27 mouse cellular contexts compared by ENCODE assay signal in genomic region chr1:64887502-64888203, GRCm38 (mm10).
DNase-seq lines count a peak whose midpoint lies in the region; ATAC-seq and TF ChIP-seq lines count a peak whose summit lies in the region.
"Had no signal": no experiment of that assay in that cellular context is flagged by ENCODE, and none has a peak within 500 bp of the region (broad histone marks: within the 10 kb centered on the region; RNA-seq: fewer than 3 reads in every experiment).

No protein-coding gene starts in this region.

- peak; percentile 89 for TF ChIP-seq EP300 in lung, postnatal 0 days (IDR thresholded peaks at IDR 0.05)

- H3K4me3 ChIP-seq in lung, postnatal 0 days (ENCODE audit: low read depth, low read length), result no peak overlapping the region
- H3K4me3 ChIP-seq in lung, adult 2 months (replicated peaks; ENCODE audit: extremely low read depth, low read depth, low read length), result no peak overlapping the region
- H3K4me3 ChIP-seq: embryonic facial prominence, embryonic 10.5 days; embryonic facial prominence, embryonic 13.5 days; forebrain, embryonic 10.5 days; forebrain, embryonic 13.5 days; gastrocnemius, adult 2 months; heart, adult 2 months; heart, embryonic 10.5 days; heart, embryonic 13.5 days; hindbrain, embryonic 12.5 days; hindbrain, embryonic 15.5 days had no signal

- peak; percentile 77 for ATAC-seq in lung, postnatal 0 days
- no peak for ATAC-seq in granulocyte monocyte progenitor cell, adult 5-6 weeks (replicated peaks; ENCODE audit: poor library complexity, severe bottlenecking)
- ATAC-seq: forebrain, embryonic 13.5 days; forebrain, postnatal 0 days had no signal

- peak; percentile 12 for DNase-seq in heart, adult 11 months
- no peak for DNase-seq in heart, postnatal 4 days
- DNase-seq in lung, postnatal 0 days (ENCODE audit: low spot score), result peak; percentile 66
- DNase-seq in lung, adult 2 months, result no peak
- peak; percentile 24 for DNase-seq in lung, postnatal 25 days (ENCODE audit: low spot score)
- no peak for DNase-seq in urinary bladder, adult 2 months (ENCODE audit: low spot score)
- DNase-seq: adrenal gland, adult 2 months; adrenal gland, postnatal 14 days; cerebellum, adult 11 months; cerebellum, adult 2 months; cerebellum, postnatal 10 days; cerebellum, postnatal 36 days; embryo, embryonic 11 days; forebrain, postnatal 0 days; gastrocnemius, adult 2 months; gastrocnemius, postnatal 14 days; heart, adult 2 months; heart, postnatal 14 days had no signal

- H3K4me2 ChIP-seq in lung, postnatal 0 days (replicated peaks; ENCODE audit: low read depth, low read length), result no peak overlapping the region
- H3K4me2 ChIP-seq: embryonic facial prominence, embryonic 13.5 days; forebrain, embryonic 13.5 days; heart, embryonic 13.5 days; hindbrain, embryonic 12.5 days; hindbrain, embryonic 15.5 days had no signal

- no peak for TF ChIP-seq CTCF in lung, postnatal 0 days (IDR thresholded peaks at IDR 0.05)
- TF ChIP-seq CTCF in lung, adult 2 months (IDR thresholded peaks at IDR 0.05; ENCODE audit: insufficient read depth, low read length), result no peak

- H3K9me3 ChIP-seq in lung, postnatal 0 days (ENCODE audit: low read length), result no peaks in the 10 kb centered on the region
- H3K9me3 ChIP-seq: embryonic facial prominence, embryonic 10.5 days; embryonic facial prominence, embryonic 13.5 days; forebrain, embryonic 10.5 days; forebrain, embryonic 13.5 days; heart, embryonic 10.5 days; heart, embryonic 13.5 days; hindbrain, embryonic 12.5 days; hindbrain, embryonic 15.5 days had no signal

- no peak for TF ChIP-seq POLR2A in lung, adult 2 months (IDR thresholded peaks at IDR 0.05; ENCODE audit: borderline replicate concordance, extremely low read depth, low read depth, low read length)

- H3K4me1 ChIP-seq in lung, postnatal 0 days (ENCODE audit: insufficient read depth, low read depth, low read length), result no peaks in the 10 kb centered on the region
- peaks cover 7% of the 10 kb centered on the region for H3K4me1 ChIP-seq in lung, adult 2 months (ENCODE audit: control insufficient read depth, insufficient read depth, low read length)
- H3K4me1 ChIP-seq: hindbrain, embryonic 12.5 days had no signal

- WGBS in lung, postnatal 0 days, result 65% methylated on average over 2 of the region's 2 CpGs
- WGBS in lung, adult 2 months, result 68% methylated on average over 2 of the region's 2 CpGs

- H3K9ac ChIP-seq in lung, postnatal 0 days (replicated peaks; ENCODE audit: low read depth), result no peak overlapping the region
- H3K9ac ChIP-seq: embryonic facial prominence, embryonic 13.5 days; forebrain, embryonic 13.5 days; forebrain, postnatal 0 days; heart, embryonic 13.5 days; hindbrain, embryonic 12.5 days; hindbrain, embryonic 15.5 days had no signal

- H3K27me3 ChIP-seq in lung, postnatal 0 days (replicated peaks; ENCODE audit: insufficient read depth, low read length), result no peaks in the 10 kb centered on the region
- H3K27me3 ChIP-seq: embryonic facial prominence, embryonic 13.5 days; heart, embryonic 13.5 days; hindbrain, embryonic 12.5 days; hindbrain, embryonic 15.5 days had no signal

- no peak overlapping the region for H3K27ac ChIP-seq in lung, postnatal 0 days (ENCODE audit: low read length)
- H3K27ac ChIP-seq: embryonic facial prominence, embryonic 10.5 days; embryonic facial prominence, embryonic 13.5 days; forebrain, embryonic 10.5 days; forebrain, embryonic 13.5 days; gastrocnemius, adult 2 months; heart, adult 2 months; heart, embryonic 10.5 days; heart, embryonic 13.5 days; hindbrain, embryonic 12.5 days; hindbrain, embryonic 15.5 days had no signal

- H3K36me3 ChIP-seq in lung, postnatal 0 days (ENCODE audit: insufficient read depth, low read length), result no peaks in the 10 kb centered on the region
- H3K36me3 ChIP-seq: embryonic facial prominence, embryonic 13.5 days; hindbrain, embryonic 15.5 days had no signal

Comparison
In these comparisons a context has a peak if more than half of its experiments do, and no peak if none do; other contexts are left out.
1. DNase-seq: peak in heart, adult 11 months (single experiment), lung, postnatal 0 days (single experiment) and lung, postnatal 25 days (single experiment); none in heart, postnatal 4 days (single experiment), lung, adult 2 months (single experiment) and urinary bladder, adult 2 months (single experiment).